ENCODE assay signal across 9 mouse cellular contexts in genomic region chr2:31024618-31025370, GRCm38 (mm10). TPM values are rescaled to one million over a fixed set of nuclear protein-coding genes. Genes with fewer than 3 reads are reported as not detected.
DNase-seq lines count a peak whose midpoint lies in the region; ATAC-seq and TF ChIP-seq lines count a peak whose summit lies in the region.
"Had no signal": no experiment of that assay in that cellular context is flagged by ENCODE, and none has a peak within 500 bp of the region (broad histone marks: within the 10 kb centered on the region; RNA-seq: fewer than 3 reads in every experiment).

No protein-coding gene starts in this region.

- no peaks in the 10 kb centered on the region for H3K27me3 ChIP-seq in CH12.LX (replicated peaks)
- no peaks in the 10 kb centered on the region for H3K27me3 ChIP-seq in heart, embryonic 12.5 days (replicated peaks)
- H3K27me3 ChIP-seq: limb, embryonic 13.5 days had no signal

- no peak for ATAC-seq in heart, embryonic 12.5 days (ENCODE audit: insufficient number of reproducible peaks, low FRiP score)

- H3K79me2 ChIP-seq in CH12.LX (replicated peaks; ENCODE audit: control insufficient read depth, extremely low read depth, insufficient read depth, poor library complexity, severe bottlenecking): no peaks in the 10 kb centered on the region

- peak overlapping the region; percentile 46 for H3K27ac ChIP-seq in CH12.LX (ENCODE audit: insufficient read depth, low read depth)
- H3K27ac ChIP-seq in heart, embryonic 12.5 days (ENCODE audit: poor library complexity, severe bottlenecking): peak overlapping the region; percentile 74
- H3K27ac ChIP-seq: limb, embryonic 13.5 days had no signal

- DNase-seq in CH12.LX (ENCODE audit: extremely low read depth): peak; percentile 70
- DNase-seq in WW6 (ENCODE audit: low read depth, low spot score): peak; percentile 28
- DNase-seq in cerebellum, postnatal 25 days: peak; percentile 77 to 83
- peak; percentile 78 for DNase-seq in layer of hippocampus, adult 11-12 months (ENCODE audit: low spot score)
- peak; percentile 48 for DNase-seq in lung, adult 2 months
- peak; percentile 20 for DNase-seq in ovary, postnatal 36 days (ENCODE audit: low spot score)
- DNase-seq in thymus, postnatal 4 days: peak; percentile 73

- peaks cover 13 to 56% of the 10 kb centered on the region in 2 experiments; a peak in 3 of 4 replicates for H3K4me1 ChIP-seq in CH12.LX (ENCODE audit: control insufficient read depth in 1 of 2, insufficient read depth in 2 of 2)
- H3K4me1 ChIP-seq in heart, embryonic 12.5 days (replicated peaks): peaks cover 22% of the 10 kb centered on the region
- no peaks in the 10 kb centered on the region for H3K4me1 ChIP-seq in lung, adult 2 months (ENCODE audit: control insufficient read depth, insufficient read depth, low read length)
- H3K4me1 ChIP-seq: limb, embryonic 13.5 days had no signal

- peak; percentile 96 to 97 for TF ChIP-seq CTCF in CH12.LX (conservative IDR thresholded peaks at IDR 0.05 in 1 of 2, IDR thresholded peaks at IDR 0.05 in 1 of 2; ENCODE audit: low read depth in 2 of 2, low read length in 2 of 2)
- peak; percentile 73 for TF ChIP-seq CTCF in lung, adult 2 months (IDR thresholded peaks at IDR 0.05; ENCODE audit: insufficient read depth, low read length)

- dilution Hi-C loops in CH12.LX (cut with MboI; ENCODE audit: extremely low pct_ligation_motif_present, extremely low pct_unique_long_range_greater_than_20kb, low sequenced_read_pairs): no loop called here

- TF ChIP-seq EP300 in CH12.LX (IDR thresholded peaks at IDR 0.05; ENCODE audit: low read length): no peak

- peak; percentile 37 for TF ChIP-seq POLR2A in CH12.LX (IDR thresholded peaks at IDR 0.05; ENCODE audit: low read depth, low read length)
- no peak for TF ChIP-seq POLR2A in lung, adult 2 months (IDR thresholded peaks at IDR 0.05; ENCODE audit: borderline replicate concordance, extremely low read depth, low read depth, low read length)

- H3K36me3 ChIP-seq in CH12.LX (replicated peaks in 1 of 2; ENCODE audit: control insufficient read depth in 1 of 2, insufficient read depth in 1 of 2, low read length in 1 of 2): peaks cover 47 to 80% of the 10 kb centered on the region in 2 experiments
- H3K36me3 ChIP-seq in heart, embryonic 12.5 days: peaks cover 46% of the 10 kb centered on the region

- WGBS in heart, embryonic 12.5 days: 33% methylated on average over 5 of the region's 5 CpGs
- 26% methylated on average over 5 of the region's 5 CpGs for WGBS in lung, adult 2 months

- H3K9me3 ChIP-seq in CH12.LX (replicated peaks; ENCODE audit: low read length): no peaks in the 10 kb centered on the region
- H3K9me3 ChIP-seq in heart, embryonic 12.5 days (replicated peaks): no peaks in the 10 kb centered on the region
- H3K9me3 ChIP-seq: limb, embryonic 13.5 days had no signal

- no peak overlapping the region for H3K4me2 ChIP-seq in CH12.LX (ENCODE audit: insufficient read depth, low read depth, poor library complexity, severe bottlenecking)
- H3K4me2 ChIP-seq in heart, embryonic 12.5 days: no peak overlapping the region
- H3K4me2 ChIP-seq: limb, embryonic 13.5 days had no signal

- H3K4me3 ChIP-seq in CH12.LX (replicated peaks in 1 of 3; ENCODE audit: low read depth in 2 of 3, low read length in 2 of 3, poor library complexity in 1 of 3): no peak overlapping the region
- no peak overlapping the region for H3K4me3 ChIP-seq in heart, embryonic 12.5 days
- H3K4me3 ChIP-seq in lung, adult 2 months (replicated peaks; ENCODE audit: extremely low read depth, low read depth, low read length): no peak overlapping the region
- H3K4me3 ChIP-seq: limb, embryonic 13.5 days had no signal

- H3K9ac ChIP-seq in CH12.LX (ENCODE audit: insufficient read depth, low read depth): no peak overlapping the region
- no peak overlapping the region for H3K9ac ChIP-seq in heart, embryonic 12.5 days
- H3K9ac ChIP-seq: limb, embryonic 13.5 days had no signal

- in situ Hi-C loops in CH12.LX (cut with MboI; ENCODE audit: low pct_ligation_motif_present, low pct_unique_long_range_greater_than_20kb, low sequenced_read_pairs): loop anchor here (10.0 to 25.0 kb wide), 2 partner anchors 120 to 263 kb away; partner anchors contain the start of gene Fnbp1

- peak; percentile 92 for TF ChIP-seq RAD21 in CH12.LX (IDR thresholded peaks at IDR 0.05; ENCODE audit: low read depth, low read length)

TF ChIP-seq in CH12.LX, 34 proteins besides CTCF, POLR2A, EP300 and RAD21:
- TF ChIP-seq ZNF384 (IDR thresholded peaks at IDR 0.05; ENCODE audit: low read depth, low read length) (no peak), CHD2 (IDR thresholded peaks at IDR 0.05; ENCODE audit: low read length) (peak; percentile 18; the same call in 1 of the 2 replicates), BHLHE40 (IDR thresholded peaks at IDR 0.05; ENCODE audit: low read depth, low read length) (no peak; the same call in 1 of the 2 replicates), ZC3H11A (IDR thresholded peaks at IDR 0.05; ENCODE audit: low read depth, low read length) (peak; percentile 72), IRF4 (IDR thresholded peaks at IDR 0.05; ENCODE audit: low read depth, low read length) (no peak), SMC3 (IDR thresholded peaks at IDR 0.05; ENCODE audit: low read depth, low read length) (peak; percentile 92), ZMIZ1 (IDR thresholded peaks at IDR 0.05; ENCODE audit: low read depth, low read length) (peak; percentile 43; the same call in 1 of the 2 replicates), POLR2AphosphoS2 (IDR thresholded peaks at IDR 0.05; ENCODE audit: low read depth, low read length) (0 out of 2 replicates have a peak, but pooled peaks have one; percentile 50), NRF1 (IDR thresholded peaks at IDR 0.05; ENCODE audit: low read depth, low read length) (0 out of 2 replicates have a peak, but pooled peaks have one; percentile 16)

RNA-seq across cellular contexts. Expression of gene Usp20, which starts 42.7 kb away (rescaled TPM):
- total RNA-seq in CH12.LX (2012; rRNA removed) (10.1 and 13.8 TPM in 2 replicates), CH12.LX (2014; rRNA removed) (2.5 and 3.4 TPM in 2 replicates)
- 11.0 and 12.0 TPM in 2 replicates for polyA plus RNA-seq in CH12.LX (2012; ENCODE audit: insufficient read length, low read depth)
- 27.4 and 27.9 TPM in 2 replicates for polyA plus RNA-seq in heart, embryonic 12.5 days (2016; fragmentation: Nextera tagmentation; extraction: Ambion mirVana)
- 14.6 and 18.5 TPM in 2 replicates for polyA plus RNA-seq in lung, adult 2 months (2012; rRNA removed)

RNA-seq across cellular contexts. Expression of gene BC005624, which starts 42.8 kb away (rescaled TPM):
- total RNA-seq in CH12.LX (2012; rRNA removed) (43.2 and 49.0 TPM in 2 replicates), CH12.LX (2014; rRNA removed) (40.5 and 43.4 TPM in 2 replicates)
- 68.1 and 94.0 TPM in 2 replicates for polyA plus RNA-seq in CH12.LX (2012; ENCODE audit: insufficient read length, low read depth)
- 33.8 and 35.5 TPM in 2 replicates for polyA plus RNA-seq in heart, embryonic 12.5 days (2016; fragmentation: Nextera tagmentation; extraction: Ambion mirVana)
- 19.7 and 33.2 TPM in 2 replicates for polyA plus RNA-seq in lung, adult 2 months (2012; rRNA removed)

RNA-seq across cellular contexts. Expression of gene Tor1a, which starts 57.1 kb away (rescaled TPM):
- 44.9 and 49.5 TPM in 2 replicates for total RNA-seq in CH12.LX (2012; rRNA removed)
- 58.2 and 69.6 TPM in 2 replicates for total RNA-seq in CH12.LX (2014; rRNA removed)
- polyA plus RNA-seq in CH12.LX (2012; ENCODE audit: insufficient read length, low read depth): 35.0 and 45.6 TPM in 2 replicates
- 56.4 TPM in 2 replicates for polyA plus RNA-seq in heart, embryonic 12.5 days (2016; fragmentation: Nextera tagmentation; extraction: Ambion mirVana)
- 33.3 and 37.4 TPM in 2 replicates for polyA plus RNA-seq in lung, adult 2 months (2012; rRNA removed)

Comparison
In these comparisons a context has a peak if more than half of its experiments do, and no peak if none do; other contexts are left out.
1. DNase-seq: peak in every context shown above with its lines; median percentile 80 in cerebellum, postnatal 25 days; 78 in layer of hippocampus, adult 11-12 months; 73 in thymus, postnatal 4 days; 70 in CH12.LX; 48 in lung, adult 2 months; 28 in WW6; 20 in ovary, postnatal 36 days.